Mouse (Mus musculus): ENCODE measurements at regions not wholly inside any gene's neighbourhood (a gene's known extent, or its start where the extent isn't known, plus 50 kb on each side); places are given as distances from the start of the nearest gene placed in this dataset.

- Histone ChIP-seq H3K9ac (ENCODE audit: low read length) (no peak overlapping the region), H3K36me3 (ENCODE audit: control insufficient read depth, insufficient read depth, low read length) (no peaks in the 10 kb centered on the region), H3K4me3 (ENCODE audit: control insufficient read depth in 1 of 2, insufficient read depth in 1 of 2, low read depth in 1 of 2, low read length in 2 of 2) (no peak overlapping the region), H3K27ac (replicated peaks in 1 of 2; ENCODE audit: control insufficient read depth in 1 of 2, insufficient read depth in 1 of 2, low read depth in 2 of 2, low read length in 2 of 2) (no peak overlapping the region), H3K9me3 (ENCODE audit: control insufficient read depth, low read length) (no peaks in the 10 kb centered on the region), H3K27me3 (ENCODE audit: control insufficient read depth, insufficient read depth, low read length) (no peaks in the 10 kb centered on the region), H3K4me1 (ENCODE audit: control insufficient read depth in 2 of 2, insufficient read depth in 2 of 2, low read length in 2 of 2) (no peaks in the 10 kb centered on the region), H3K4me2 (ENCODE audit: low read length) (no peak overlapping the region)
- no peak for ATAC-seq (ENCODE audit: insufficient number of reproducible peaks, insufficient read depth, low FRiP score, low read depth)
- 65% methylated on average over 2 of the region's 2 CpGs for WGBS
These were observed 442.0 kb downstream of the Defb40 start for GRCm38 (mm10) chr8:18536059-18536458.

GRCm38 (mm10) chr8:18528120-18528519 is 449.9 kb downstream of the Defb40 start:
- H3K27ac ChIP-seq (replicated peaks in 1 of 2; ENCODE audit: control insufficient read depth in 1 of 2, insufficient read depth in 1 of 2, low read depth in 2 of 2, low read length in 2 of 2) = no peak overlapping the region
- H3K36me3 ChIP-seq (ENCODE audit: control insufficient read depth, insufficient read depth, low read length) = no peaks in the 10 kb centered on the region
- H3K4me3 ChIP-seq (ENCODE audit: control insufficient read depth in 1 of 2, insufficient read depth in 1 of 2, low read depth in 1 of 2, low read length in 2 of 2) = no peak overlapping the region
- H3K4me1 ChIP-seq (ENCODE audit: control insufficient read depth in 2 of 2, insufficient read depth in 2 of 2, low read length in 2 of 2) = no peaks in the 10 kb centered on the region
- no peaks in the 10 kb centered on the region for H3K27me3 ChIP-seq (ENCODE audit: control insufficient read depth, insufficient read depth, low read length)
- ATAC-seq (ENCODE audit: insufficient number of reproducible peaks, insufficient read depth, low FRiP score, low read depth) = no peak
- H3K4me2 ChIP-seq (ENCODE audit: low read length) = no peak overlapping the region
- 86% methylated on average over 6 of the region's 6 CpGs for WGBS
- H3K9ac ChIP-seq (ENCODE audit: low read length) = no peak overlapping the region
- no peaks in the 10 kb centered on the region for H3K9me3 ChIP-seq (ENCODE audit: control insufficient read depth, low read length)

GRCm38 (mm10) chr8:18512409-18512808 is 465.6 kb downstream of the Defb40 start:
- H3K4me3 ChIP-seq (ENCODE audit: control insufficient read depth in 1 of 2, insufficient read depth in 1 of 2, low read depth in 1 of 2, low read length in 2 of 2) = no peak overlapping the region
- no peaks in the 10 kb centered on the region for H3K4me1 ChIP-seq (ENCODE audit: control insufficient read depth in 2 of 2, insufficient read depth in 2 of 2, low read length in 2 of 2)
- H3K27ac ChIP-seq (replicated peaks in 1 of 2; ENCODE audit: control insufficient read depth in 1 of 2, insufficient read depth in 1 of 2, low read depth in 2 of 2, low read length in 2 of 2) = no peak overlapping the region
- no peak overlapping the region for H3K4me2 ChIP-seq (ENCODE audit: low read length)
- H3K9ac ChIP-seq (ENCODE audit: low read length) = no peak overlapping the region
- no peak for ATAC-seq (ENCODE audit: insufficient number of reproducible peaks, insufficient read depth, low FRiP score, low read depth)
- no peaks in the 10 kb centered on the region for H3K9me3 ChIP-seq (ENCODE audit: control insufficient read depth, low read length)
- WGBS = 57% methylated on average over 2 of the region's 2 CpGs
- no peaks in the 10 kb centered on the region for H3K36me3 ChIP-seq (ENCODE audit: control insufficient read depth, insufficient read depth, low read length)
- H3K27me3 ChIP-seq (ENCODE audit: control insufficient read depth, insufficient read depth, low read length) = no peaks in the 10 kb centered on the region

- Histone ChIP-seq H3K9ac (ENCODE audit: low read length) (no peak overlapping the region), H3K4me2 (ENCODE audit: low read length) (no peak overlapping the region), H3K36me3 (ENCODE audit: control insufficient read depth, insufficient read depth, low read length) (no peaks in the 10 kb centered on the region), H3K27me3 (ENCODE audit: control insufficient read depth, insufficient read depth, low read length) (no peaks in the 10 kb centered on the region), H3K4me3 (ENCODE audit: control insufficient read depth in 1 of 2, insufficient read depth in 1 of 2, low read depth in 1 of 2, low read length in 2 of 2) (no peak overlapping the region), H3K27ac (replicated peaks in 1 of 2; ENCODE audit: control insufficient read depth in 1 of 2, insufficient read depth in 1 of 2, low read depth in 2 of 2, low read length in 2 of 2) (no peak overlapping the region), H3K9me3 (ENCODE audit: control insufficient read depth, low read length) (no peaks in the 10 kb centered on the region), H3K4me1 (ENCODE audit: control insufficient read depth in 2 of 2, insufficient read depth in 2 of 2, low read length in 2 of 2) (no peaks in the 10 kb centered on the region)
- 61% methylated on average over 13 of the region's 13 CpGs for WGBS
- ATAC-seq (ENCODE audit: insufficient number of reproducible peaks, insufficient read depth, low FRiP score, low read depth) = no peak
These were observed 471.7 kb downstream of the Defb40 start for GRCm38 (mm10) chr8:18506158-18507022.

- Histone ChIP-seq H3K27ac (replicated peaks in 1 of 2; ENCODE audit: control insufficient read depth in 1 of 2, insufficient read depth in 1 of 2, low read depth in 2 of 2, low read length in 2 of 2) (no peak overlapping the region), H3K9me3 (ENCODE audit: control insufficient read depth, low read length) (no peaks in the 10 kb centered on the region), H3K4me1 (ENCODE audit: control insufficient read depth in 2 of 2, insufficient read depth in 2 of 2, low read length in 2 of 2) (no peaks in the 10 kb centered on the region), H3K36me3 (ENCODE audit: control insufficient read depth, insufficient read depth, low read length) (no peaks in the 10 kb centered on the region), H3K9ac (ENCODE audit: low read length) (no peak overlapping the region), H3K27me3 (ENCODE audit: control insufficient read depth, insufficient read depth, low read length) (no peaks in the 10 kb centered on the region), H3K4me3 (ENCODE audit: control insufficient read depth in 1 of 2, insufficient read depth in 1 of 2, low read depth in 1 of 2, low read length in 2 of 2) (no peak overlapping the region), H3K4me2 (ENCODE audit: low read length) (no peak overlapping the region)
- ATAC-seq (ENCODE audit: insufficient number of reproducible peaks, insufficient read depth, low FRiP score, low read depth) = no peak
- WGBS = 77% methylated on average over 5 of the region's 5 CpGs
These were observed 487.4 kb downstream of the Defb40 start for GRCm38 (mm10) chr8:18490620-18491019.

DNA sequence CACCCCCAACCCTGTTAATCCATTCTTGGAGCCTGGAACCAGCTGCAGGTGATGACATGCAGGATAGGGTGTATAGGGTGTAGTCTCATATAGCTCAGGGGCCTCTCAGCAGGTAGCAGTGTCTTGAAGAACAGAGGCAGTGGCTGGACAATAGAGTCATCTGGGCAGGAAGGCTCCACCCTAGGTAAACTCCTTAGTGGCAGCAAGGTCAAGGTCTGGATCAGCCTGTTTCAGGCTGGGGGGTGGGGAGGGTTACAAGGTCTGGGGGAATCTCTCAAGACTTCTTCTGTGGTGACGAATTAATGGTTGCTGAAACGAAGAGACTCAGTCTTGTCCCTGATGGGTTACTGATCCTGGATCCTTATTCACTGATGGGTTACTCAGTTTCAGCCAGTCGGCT is 498.0 kb downstream of the Defb40 start:
- Histone ChIP-seq H3K9ac (ENCODE audit: low read length) (no peak overlapping the region), H3K9me3 (ENCODE audit: control insufficient read depth, low read length) (no peaks in the 10 kb centered on the region), H3K4me3 (ENCODE audit: control insufficient read depth in 1 of 2, insufficient read depth in 1 of 2, low read depth in 1 of 2, low read length in 2 of 2) (no peak overlapping the region), H3K27ac (replicated peaks in 1 of 2; ENCODE audit: control insufficient read depth in 1 of 2, insufficient read depth in 1 of 2, low read depth in 2 of 2, low read length in 2 of 2) (no peak overlapping the region), H3K36me3 (ENCODE audit: control insufficient read depth, insufficient read depth, low read length) (no peaks in the 10 kb centered on the region), H3K4me1 (ENCODE audit: control insufficient read depth in 2 of 2, insufficient read depth in 2 of 2, low read length in 2 of 2) (no peaks in the 10 kb centered on the region), H3K27me3 (ENCODE audit: control insufficient read depth, insufficient read depth, low read length) (no peaks in the 10 kb centered on the region), H3K4me2 (ENCODE audit: low read length) (no peak overlapping the region)
- 74% methylated on average over 3 of the region's 3 CpGs for WGBS
- no peak for ATAC-seq (ENCODE audit: insufficient number of reproducible peaks, insufficient read depth, low FRiP score, low read depth)

GRCm38 (mm10) chr8:18478166-18478565 is 499.9 kb downstream of the Defb40 start:
- H3K4me2 ChIP-seq (ENCODE audit: low read length) = no peak overlapping the region
- no peaks in the 10 kb centered on the region for H3K9me3 ChIP-seq (ENCODE audit: control insufficient read depth, low read length)
- no peak overlapping the region for H3K9ac ChIP-seq (ENCODE audit: low read length)
- WGBS = 58% methylated on average over 4 of the region's 4 CpGs
- no peak overlapping the region for H3K27ac ChIP-seq (replicated peaks in 1 of 2; ENCODE audit: control insufficient read depth in 1 of 2, insufficient read depth in 1 of 2, low read depth in 2 of 2, low read length in 2 of 2)
- no peaks in the 10 kb centered on the region for H3K36me3 ChIP-seq (ENCODE audit: control insufficient read depth, insufficient read depth, low read length)
- no peaks in the 10 kb centered on the region for H3K4me1 ChIP-seq (ENCODE audit: control insufficient read depth in 2 of 2, insufficient read depth in 2 of 2, low read length in 2 of 2)
- H3K27me3 ChIP-seq (ENCODE audit: control insufficient read depth, insufficient read depth, low read length) = no peaks in the 10 kb centered on the region
- no peak overlapping the region for H3K4me3 ChIP-seq (ENCODE audit: control insufficient read depth in 1 of 2, insufficient read depth in 1 of 2, low read depth in 1 of 2, low read length in 2 of 2)
- no peak for ATAC-seq (ENCODE audit: insufficient number of reproducible peaks, insufficient read depth, low FRiP score, low read depth)

GRCm38 (mm10) chr8:18467511-18467910 is 510.5 kb downstream of the Defb40 start:
- no peaks in the 10 kb centered on the region for H3K9me3 ChIP-seq (ENCODE audit: control insufficient read depth, low read length)
- no peaks in the 10 kb centered on the region for H3K27me3 ChIP-seq (ENCODE audit: control insufficient read depth, insufficient read depth, low read length)
- no peak overlapping the region for H3K27ac ChIP-seq (replicated peaks in 1 of 2; ENCODE audit: control insufficient read depth in 1 of 2, insufficient read depth in 1 of 2, low read depth in 2 of 2, low read length in 2 of 2)
- no peaks in the 10 kb centered on the region for H3K4me1 ChIP-seq (ENCODE audit: control insufficient read depth in 2 of 2, insufficient read depth in 2 of 2, low read length in 2 of 2)
- 68% methylated on average over 7 of the region's 7 CpGs for WGBS
- no peak overlapping the region for H3K4me3 ChIP-seq (ENCODE audit: control insufficient read depth in 1 of 2, insufficient read depth in 1 of 2, low read depth in 1 of 2, low read length in 2 of 2)
- no peak overlapping the region for H3K9ac ChIP-seq (ENCODE audit: low read length)
- no peaks in the 10 kb centered on the region for H3K36me3 ChIP-seq (ENCODE audit: control insufficient read depth, insufficient read depth, low read length)
- no peak for ATAC-seq (ENCODE audit: insufficient number of reproducible peaks, insufficient read depth, low FRiP score, low read depth)
- H3K4me2 ChIP-seq (ENCODE audit: low read length) = no peak overlapping the region
